Mouse (Mus musculus) bone marrow macrophage, adult 2 months (primary cell): Measurements from ENCODE around the gene Tceanc2.

ENCODE experiments used
- CTCF ChIP-seq: IDR thresholded peaks from 2 replicates; pipeline ENCODE4 v1.5.1; 2012; ENCODE audit warnings: low read depth, mild to moderate bottlenecking, low read length, moderate library complexity
- POLR2A ChIP-seq: IDR thresholded peaks from 2 replicates; pipeline ENCODE4 v1.6.1; 2012; ENCODE audit warnings: mild to moderate bottlenecking, low read depth, low read length, borderline replicate concordance

DNA sequence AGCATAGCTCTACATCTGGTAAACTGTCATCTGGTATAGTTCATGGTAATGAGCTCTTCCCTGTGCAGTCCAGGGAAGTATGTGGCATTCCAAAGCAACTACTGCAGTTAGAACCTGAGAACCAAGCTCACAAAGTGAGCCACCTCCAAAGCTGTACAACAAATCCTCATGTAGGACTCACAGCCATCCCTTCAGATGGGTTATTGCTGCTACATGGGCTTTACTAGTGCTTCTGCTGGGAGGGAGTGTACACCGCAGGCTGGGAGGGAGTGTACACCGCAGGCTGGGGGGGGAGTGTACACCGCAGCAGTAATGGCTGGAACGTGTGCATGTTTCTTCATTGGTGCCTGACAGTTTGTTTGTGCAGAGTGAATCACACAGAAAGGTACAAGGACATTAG lies 4.3 kb upstream of the Tceanc2 start:
- TF ChIP-seq CTCF = no peak
- no peak for TF ChIP-seq POLR2A
